32 mouse cellular contexts compared by ENCODE assay signal in genomic region chr17:69732981-69733380, GRCm38 (mm10).
A peak's percentile ranks its signal among the peaks of the same experiment; 100 is the strongest.
DNase-seq lines count a peak whose midpoint lies in the region; ATAC-seq lines count a peak whose summit lies in the region.
"Had no signal": no experiment of that assay in that cellular context is flagged by ENCODE, and none has a peak within 500 bp of the region (broad histone marks: within the 10 kb centered on the region; RNA-seq: fewer than 3 reads in every experiment).

No protein-coding gene starts in this region.

- intact Hi-C loops in left cerebral cortex, postnatal 25 days (cut with DNase I): no loop called here
- intact Hi-C loops in left cerebral cortex, postnatal 4 days (cut with DNase I): no loop called here

- DNase-seq in frontal cortex, postnatal 25 days (ENCODE audit: low spot score in 2 of 2): no peak
- peak; percentile 4 to 50 for DNase-seq in left cerebral cortex, postnatal 25 days (ENCODE audit: low spot score in 2 of 2)
- DNase-seq in left cerebral cortex, postnatal 4 days: no peak
- DNase-seq in frontal cortex, postnatal 10 days (ENCODE audit: low spot score in 2 of 2): peak; percentile 4 to 6
- DNase-seq in thymus, postnatal 36 days: no peak
- DNase-seq: adrenal gland, postnatal 14 days; cerebellum, adult 18-20 months; cerebellum, postnatal 10 days; gastrocnemius, adult 2 months; gastrocnemius, postnatal 36 days; heart, adult 18-20 months; heart, postnatal 36 days; kidney, adult 8-10 months; liver, postnatal 0 days; lung, postnatal 36 days; thymus, adult 2 months; thymus, postnatal 4 days had no signal

- no peak overlapping the region for H3K4me2 ChIP-seq in midbrain, embryonic 15.5 days
- H3K4me2 ChIP-seq: embryonic facial prominence, embryonic 13.5 days; heart, embryonic 11.5 days; hindbrain, embryonic 13.5 days; limb, embryonic 13.5 days; liver, embryonic 12.5 days; midbrain, embryonic 11.5 days; neural tube, embryonic 12.5 days had no signal

- H3K4me3 ChIP-seq in midbrain, embryonic 15.5 days: no peak overlapping the region
- H3K4me3 ChIP-seq: embryonic facial prominence, embryonic 13.5 days; forebrain, embryonic 10.5 days; gastrocnemius, adult 2 months; hindbrain, embryonic 13.5 days; limb, embryonic 13.5 days; liver, embryonic 12.5 days; myocyte; neural tube, embryonic 12.5 days had no signal

- no peaks in the 10 kb centered on the region for H3K9me3 ChIP-seq in midbrain, embryonic 15.5 days
- H3K9me3 ChIP-seq: embryonic facial prominence, embryonic 13.5 days; forebrain, embryonic 10.5 days; hindbrain, embryonic 13.5 days; limb, embryonic 13.5 days; neural tube, embryonic 12.5 days had no signal

- H3K9ac ChIP-seq in midbrain, embryonic 15.5 days: no peak overlapping the region
- H3K9ac ChIP-seq: embryonic facial prominence, embryonic 13.5 days; hindbrain, embryonic 13.5 days; limb, embryonic 13.5 days; liver, embryonic 12.5 days; liver, postnatal 0 days; neural tube, embryonic 12.5 days had no signal

- no peaks in the 10 kb centered on the region for H3K27me3 ChIP-seq in midbrain, embryonic 15.5 days (replicated peaks)
- H3K27me3 ChIP-seq: embryonic facial prominence, embryonic 13.5 days; hindbrain, embryonic 13.5 days; limb, embryonic 13.5 days; liver, embryonic 12.5 days; neural tube, embryonic 12.5 days had no signal

- ATAC-seq in frontal cortex, adult (ENCODE audit: low TSS enrichment): peak; percentile 57; the same call in 1 of the 2 replicates
- no peak for ATAC-seq in midbrain, embryonic 15.5 days (replicated peaks)
- ATAC-seq: CD4-positive, CD25-positive, alpha-beta regulatory T cell, adult 4 months; intestine, embryonic 16.5 days; liver, embryonic 12.5 days; liver, postnatal 0 days had no signal

- WGBS in midbrain, embryonic 15.5 days: 93% methylated on average over 11 of the region's 11 CpGs

- H3K27ac ChIP-seq in midbrain, embryonic 15.5 days: no peak overlapping the region
- H3K27ac ChIP-seq: embryonic facial prominence, embryonic 13.5 days; forebrain, embryonic 10.5 days; gastrocnemius, adult 2 months; hindbrain, embryonic 13.5 days; kidney, postnatal 0 days; limb, embryonic 13.5 days; liver, embryonic 12.5 days; neural tube, embryonic 12.5 days; stomach, postnatal 0 days had no signal

- no peaks in the 10 kb centered on the region for H3K4me1 ChIP-seq in midbrain, embryonic 15.5 days
- H3K4me1 ChIP-seq: embryonic facial prominence, embryonic 13.5 days; forebrain, embryonic 10.5 days; hindbrain, embryonic 13.5 days; limb, embryonic 13.5 days; liver, embryonic 12.5 days; neural tube, embryonic 12.5 days had no signal

- H3K36me3 ChIP-seq in midbrain, embryonic 15.5 days (replicated peaks): no peaks in the 10 kb centered on the region
- H3K36me3 ChIP-seq: embryonic facial prominence, embryonic 13.5 days; forebrain, embryonic 10.5 days; hindbrain, embryonic 13.5 days; limb, embryonic 13.5 days; liver, embryonic 12.5 days; neural tube, embryonic 12.5 days had no signal

Comparison
In these comparisons a context has a peak if more than half of its experiments do, and no peak if none do; other contexts are left out.
1. DNase-seq: peak in left cerebral cortex, postnatal 25 days (2 of 2) and frontal cortex, postnatal 10 days (2 of 2); none in frontal cortex, postnatal 25 days (0 of 2), left cerebral cortex, postnatal 4 days (single experiment) and thymus, postnatal 36 days (0 of 2).